Mouse (Mus musculus): ENCODE measurements around the gene Themis2.

Themis2 gene

GRCm38 (mm10) chr4:132796196-132796886 lies at the start of gene Themis2:
Gene Themis2, minus strand, starts transcription at chr4:132796387.
- peak; percentile 9 for DNase-seq

DNA sequence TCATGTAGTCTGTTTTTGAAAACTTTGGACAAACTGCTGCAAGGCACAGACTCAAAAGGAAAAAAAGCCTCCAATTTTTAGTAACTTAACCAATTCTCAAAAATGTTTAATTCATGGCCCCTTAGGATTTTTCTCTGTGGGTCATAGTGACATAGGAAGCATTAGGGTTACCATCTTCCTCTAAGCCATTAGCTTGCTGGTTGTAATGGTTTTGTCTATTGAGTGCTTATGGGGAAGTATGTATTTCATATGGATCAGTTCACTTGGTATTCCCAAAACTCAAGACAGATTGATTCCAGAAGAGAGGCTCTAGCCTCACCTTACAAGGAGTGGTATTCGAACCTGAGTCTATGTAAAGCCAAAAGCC lies 47.5 kb upstream of the Themis2 start:
- DNase-seq: no peak

DNA sequence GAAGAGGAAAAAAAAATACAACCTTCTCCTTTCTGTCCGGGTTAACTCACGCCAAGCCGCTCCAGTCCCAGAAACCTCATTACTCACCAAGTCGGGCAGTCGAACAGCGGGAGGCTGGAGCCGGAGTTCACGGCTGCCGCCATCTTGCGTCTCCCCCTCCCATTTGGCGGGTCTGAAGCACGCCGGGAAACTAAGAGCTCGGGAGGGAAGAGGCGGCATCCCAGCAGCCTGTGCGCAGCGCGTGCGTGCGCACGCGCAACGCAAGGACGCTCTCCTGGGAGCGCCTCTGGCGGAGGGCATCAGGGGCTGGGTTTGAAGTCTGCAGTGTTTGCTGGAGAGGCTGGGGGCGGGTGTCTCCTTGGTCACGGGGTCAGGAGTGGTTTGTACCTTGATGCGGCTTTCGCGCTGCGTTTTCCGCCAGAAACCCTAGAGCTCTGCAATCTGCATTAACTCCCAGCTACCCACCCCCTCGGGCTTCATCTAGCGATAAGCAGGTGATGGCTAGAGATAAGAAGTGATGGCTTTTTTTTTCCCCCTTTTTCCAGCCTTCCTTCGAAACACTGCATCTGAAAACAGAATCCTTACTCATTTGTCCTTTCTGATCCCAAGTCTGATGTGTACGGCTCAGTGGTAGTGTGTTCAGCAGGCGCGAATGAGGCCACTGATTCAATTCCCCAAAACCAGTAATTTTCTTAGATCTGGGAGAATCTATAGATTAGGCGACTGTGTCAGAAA lies 47.0 kb upstream of the Themis2 start, which contains the start of gene Ppp1r8:
Gene Ppp1r8, minus strand, starts transcription at position 200 of the 735 bp plus-strand sequence.
- peak; percentile 82 for DNase-seq

- peak; percentile 25 for DNase-seq
Measured at GRCm38 (mm10) chr4:132842281-132842906, 46.2 kb upstream of the Themis2 start.

- DNase-seq: no peak
Measured at GRCm38 (mm10) chr4:132841493-132841892, 45.3 kb upstream of the Themis2 start.

GRCm38 (mm10) chr4:132823614-132824366 lies 27.6 kb upstream of the Themis2 start:
- DNase-seq: peak; percentile 11

DNA sequence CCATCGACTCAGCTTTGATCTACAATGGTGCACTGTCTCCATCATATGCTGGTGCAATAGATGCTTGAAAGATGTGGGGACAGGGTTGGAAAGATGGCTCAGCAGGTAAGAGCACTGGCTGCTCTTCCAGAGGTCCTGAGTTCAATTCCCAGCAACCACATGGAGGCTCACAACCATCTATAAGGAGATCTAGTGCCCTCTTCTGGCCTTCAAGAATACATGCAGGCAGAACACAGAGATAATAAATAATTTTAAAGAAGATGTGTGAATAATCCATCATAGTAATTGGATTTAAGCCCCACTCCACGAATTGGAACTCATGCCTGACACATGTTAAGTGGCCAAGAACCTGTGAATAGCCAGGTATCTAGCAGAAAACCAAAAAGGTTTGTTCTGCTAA lies 22.3 kb upstream of the Themis2 start:
- no peak for DNase-seq

DNA sequence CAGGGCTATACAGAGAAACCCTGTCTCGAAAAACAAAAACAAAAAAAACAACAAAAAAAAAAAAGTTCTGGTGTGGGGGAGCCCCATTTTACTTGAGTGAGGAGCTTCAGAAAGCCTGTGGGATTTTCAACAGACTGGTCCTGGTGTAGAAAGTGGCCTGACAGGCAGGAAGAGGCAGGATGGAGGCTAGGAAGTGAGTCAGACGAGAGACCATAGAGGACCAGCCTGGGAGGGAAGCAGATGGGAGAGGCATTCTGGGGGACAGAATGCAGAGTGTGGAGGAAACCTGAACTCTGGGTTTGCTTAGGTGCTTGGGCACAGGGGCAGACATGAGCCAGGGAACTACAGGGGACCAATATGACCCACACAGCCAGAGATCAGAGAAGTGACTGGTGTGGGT lies 20.7 kb upstream of the Themis2 start:
- no peak for DNase-seq

DNA sequence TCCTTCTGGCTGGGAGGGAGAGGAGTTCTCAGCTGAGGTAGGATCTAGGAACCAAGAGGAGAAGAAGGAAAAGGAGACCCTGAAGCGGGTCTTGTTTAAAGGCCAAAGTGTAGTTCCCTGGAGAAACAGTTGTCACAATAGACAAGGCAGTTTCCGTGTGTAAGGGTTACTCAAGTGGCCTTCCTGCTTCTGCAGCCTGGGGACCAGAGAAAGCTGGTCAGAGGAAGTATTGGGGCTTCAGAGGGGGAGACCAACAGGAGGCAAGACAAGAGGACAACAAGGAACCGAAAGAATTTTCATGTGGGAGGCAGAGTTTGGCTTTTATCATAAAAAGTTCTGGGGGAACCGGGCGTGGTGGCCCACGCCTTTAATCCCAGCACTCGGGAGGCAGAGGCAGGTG lies 20.2 kb upstream of the Themis2 start:
- DNase-seq: no peak

DNA sequence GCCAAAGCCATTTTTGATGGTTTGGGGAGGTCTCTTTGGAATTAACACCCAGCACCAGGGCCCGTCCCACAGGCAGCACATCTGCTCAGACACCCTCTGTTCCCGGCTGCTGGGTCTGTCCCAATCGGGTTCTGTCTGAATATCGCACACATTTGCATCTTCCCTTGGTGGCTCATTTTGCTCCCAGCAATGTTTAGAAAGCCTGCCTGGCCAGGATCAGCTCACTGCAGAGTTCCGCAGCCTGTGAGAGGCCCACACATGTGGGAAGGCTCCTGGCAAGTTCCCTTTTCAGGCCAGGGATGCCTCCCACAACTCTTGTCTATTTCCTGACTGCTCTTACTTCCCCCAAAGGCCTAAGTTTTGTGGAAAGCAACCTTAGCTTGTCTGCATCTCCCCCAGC lies 13.4 kb upstream of the Themis2 start:
- no peak for DNase-seq

DNA sequence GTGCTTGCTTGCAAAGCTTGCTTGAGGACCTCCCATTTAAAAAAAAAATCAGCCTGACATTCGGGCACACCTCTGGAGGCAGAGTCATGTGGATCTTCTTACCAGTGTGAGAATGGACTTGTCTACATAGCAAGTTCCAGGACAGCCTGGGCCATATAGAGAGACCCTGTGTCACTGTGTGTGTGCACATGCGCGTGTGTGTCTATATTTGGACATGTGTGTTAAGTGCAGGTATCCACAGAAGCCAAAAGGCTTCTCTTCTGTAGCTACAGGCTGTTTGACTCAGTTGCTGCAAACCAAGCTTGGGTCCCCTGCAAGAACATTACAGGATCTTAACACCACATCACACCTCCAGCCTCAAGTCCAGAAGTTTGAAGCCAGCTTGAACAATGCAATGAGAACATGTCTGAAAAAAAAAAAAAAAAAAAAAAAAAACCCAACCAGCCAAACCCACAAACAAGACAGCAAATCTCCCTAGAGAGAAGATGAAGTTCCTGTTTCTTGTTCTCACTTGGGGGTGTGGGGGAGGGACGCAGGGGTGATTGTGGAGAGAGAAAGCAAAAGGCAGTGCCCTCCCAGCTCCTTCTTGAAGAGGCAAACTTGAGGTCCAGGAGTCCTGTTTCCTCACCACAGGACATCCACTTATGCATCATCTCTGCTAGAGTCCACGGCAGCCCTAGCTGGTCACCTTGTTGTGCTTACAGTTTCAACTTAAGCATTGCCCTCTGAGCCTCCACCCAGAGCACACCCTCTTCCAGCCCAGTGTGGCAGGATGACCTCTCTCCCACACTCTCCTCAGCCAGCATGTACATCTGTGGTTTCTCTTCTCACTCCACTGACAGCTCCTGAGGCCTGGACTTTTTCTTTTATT lies 11.8 kb upstream of the Themis2 start:
- DNase-seq: no peak

DNA sequence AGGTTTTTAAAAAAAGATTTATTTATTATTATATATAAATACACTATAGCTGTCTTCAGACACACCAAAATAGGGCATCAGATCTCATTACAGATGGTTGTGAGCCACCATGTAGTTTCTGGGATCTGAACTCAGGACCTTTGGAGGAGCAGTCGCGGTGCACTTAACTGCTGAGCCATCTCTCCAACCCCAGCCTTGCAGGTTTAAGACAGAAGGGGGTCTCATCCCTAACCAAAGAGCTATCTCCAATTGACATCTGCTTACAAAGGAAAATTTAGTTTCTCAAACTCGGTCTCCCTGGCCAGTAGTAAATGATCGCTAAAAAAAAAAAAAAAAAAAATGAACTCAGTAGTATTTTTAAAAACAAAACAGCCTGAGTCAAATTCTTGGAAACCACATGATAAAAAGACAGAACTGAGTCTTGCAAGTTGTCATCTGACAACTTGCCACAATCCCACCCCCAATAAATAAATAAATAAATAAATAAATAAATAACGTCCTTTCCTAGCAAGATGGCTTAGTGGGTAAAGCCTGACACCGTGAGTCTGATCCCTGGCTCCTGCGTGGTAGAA lies 10.5 kb upstream of the Themis2 start:
- DNase-seq: no peak

DNA sequence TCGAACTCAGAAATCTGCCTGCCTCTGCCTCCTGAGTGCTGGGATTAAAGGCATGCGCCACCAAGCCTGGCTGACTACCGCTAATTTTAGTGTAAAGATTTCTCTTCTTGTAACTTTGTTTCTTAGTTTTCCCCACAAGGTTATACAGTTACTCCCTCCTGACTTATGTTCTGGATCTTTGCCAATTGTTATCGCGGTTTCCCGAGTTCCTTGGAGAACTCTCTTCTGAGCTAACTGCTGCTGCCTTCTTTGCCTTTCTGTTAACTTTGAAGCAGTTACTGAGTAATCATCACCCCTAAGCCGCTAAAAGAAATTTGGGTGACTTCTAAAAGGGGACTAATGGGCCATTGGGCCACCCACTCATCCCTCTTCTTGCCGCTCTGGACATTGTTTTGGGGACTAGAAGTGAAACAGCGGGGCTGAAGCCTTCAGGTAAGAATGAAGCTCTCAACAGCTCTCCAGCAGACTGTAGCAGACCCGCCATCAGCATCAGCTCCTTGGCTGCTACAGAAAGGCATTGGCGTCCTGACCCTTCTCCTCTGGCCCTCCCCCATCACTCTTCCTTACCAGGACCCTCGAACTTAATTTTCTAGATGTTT lies 9.5 kb upstream of the Themis2 start:
- DNase-seq: no peak

GRCm38 (mm10) chr4:132805146-132805545 lies 9.0 kb upstream of the Themis2 start:
- no peak for DNase-seq

- no peak for DNase-seq
Measured at GRCm38 (mm10) chr4:132804331-132804730, 8.1 kb upstream of the Themis2 start.

- DNase-seq: no peak
Measured at GRCm38 (mm10) chr4:132803876-132804275, 7.7 kb upstream of the Themis2 start.

- no peak for DNase-seq
Measured at GRCm38 (mm10) chr4:132803212-132803611, 7.0 kb upstream of the Themis2 start.

DNA sequence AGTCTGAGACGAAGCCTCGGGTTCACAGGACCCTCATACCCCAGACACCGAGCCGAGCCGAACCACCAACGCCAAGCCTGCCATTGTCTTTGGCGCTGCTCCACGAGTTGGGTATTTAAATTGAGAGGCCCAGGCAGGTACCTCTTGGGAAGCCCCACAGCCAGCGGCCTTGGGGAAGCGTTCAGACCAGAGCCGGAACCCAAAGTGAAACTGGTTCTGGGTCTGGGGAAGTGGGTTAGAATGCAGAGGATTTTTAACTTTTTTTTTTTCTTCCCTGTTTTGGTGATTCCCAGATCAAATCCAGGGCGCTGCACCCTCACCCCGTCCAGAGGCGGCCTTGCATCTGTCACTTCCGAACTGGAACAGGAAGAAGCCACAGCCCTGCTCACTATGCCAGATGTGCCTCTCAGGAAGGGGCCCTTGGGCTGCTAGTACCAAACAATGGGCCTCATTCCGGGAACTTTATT lies 6.0 kb upstream of the Themis2 start:
- DNase-seq: no peak

- DNase-seq: no peak
Measured at GRCm38 (mm10) chr4:132801176-132802077, 5.2 kb upstream of the Themis2 start.

DNA sequence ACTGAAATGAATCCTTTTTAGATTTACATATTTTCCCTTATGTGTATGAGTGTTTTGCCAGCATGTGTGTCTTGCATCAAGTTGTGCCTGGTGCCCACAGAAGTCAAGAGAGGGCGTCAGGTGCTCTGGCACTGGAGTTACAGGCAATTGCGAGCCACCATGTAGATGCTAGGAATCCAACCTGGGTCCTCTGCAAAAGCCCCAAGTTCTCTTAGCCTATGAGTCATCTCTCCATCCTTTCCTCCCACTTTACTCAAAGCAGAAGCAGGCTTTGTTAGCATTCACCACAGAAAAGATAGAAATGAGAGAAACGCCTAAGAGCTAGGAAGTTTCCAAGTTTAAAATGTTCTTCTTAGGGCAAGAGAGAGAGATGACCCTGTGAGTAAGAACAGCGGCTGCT lies 3.7 kb upstream of the Themis2 start:
- no peak for DNase-seq

All from cerebellum, adult 8-10 months (tissue).